Mouse (Mus musculus): ENCODE data around the gene Gm21974.

DNA sequence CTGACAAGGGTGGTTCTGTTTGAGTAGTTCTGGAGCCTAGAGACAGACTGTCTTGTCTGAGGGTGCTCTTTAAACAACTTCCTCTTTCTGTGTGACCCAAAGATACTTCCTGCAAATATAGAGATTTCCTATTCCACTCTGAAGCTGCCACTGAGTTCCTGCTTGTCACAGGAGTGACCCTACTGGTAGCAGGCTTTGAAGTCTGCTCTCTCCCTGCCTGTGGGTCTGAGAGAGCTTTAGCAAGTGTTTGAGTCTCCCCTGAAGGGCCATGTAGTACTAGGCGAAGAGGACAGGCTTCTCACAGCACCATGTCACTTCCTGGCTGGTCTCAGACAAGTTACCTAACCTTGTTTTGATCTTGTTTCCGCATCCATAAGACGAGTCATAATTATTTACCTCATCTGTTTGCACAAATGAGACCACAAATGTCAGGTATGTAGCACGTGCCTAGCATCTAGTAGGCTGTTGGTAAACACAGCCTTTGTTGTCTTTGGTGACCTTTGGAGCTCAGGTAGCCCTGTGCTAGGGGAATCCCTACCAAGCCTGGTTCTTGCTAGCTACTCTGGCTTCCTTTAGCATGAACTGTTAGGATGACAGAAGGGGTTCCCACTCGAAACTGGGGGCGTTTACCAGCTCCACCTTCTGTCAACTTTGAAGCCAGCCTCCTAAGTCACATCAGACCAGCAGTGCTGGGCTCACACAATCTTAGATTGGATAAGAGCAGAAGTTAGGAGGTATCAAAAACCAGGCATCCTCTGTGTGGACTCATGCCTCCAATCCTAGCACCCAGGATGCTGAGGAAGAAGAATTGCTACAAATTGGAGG, 27.4 kb upstream of the Gm21974 start:
- TF ChIP-seq RCOR1 (IDR thresholded peaks at IDR 0.05; ENCODE audit: low read depth, low read length) (no peak), CTCF (IDR thresholded peaks at IDR 0.05 in 2 of 3, conservative IDR thresholded peaks at IDR 0.05 in 1 of 3; ENCODE audit: control insufficient read depth in 1 of 3, insufficient read depth in 1 of 3, low read depth in 2 of 3, low read length in 3 of 3, poor library complexity in 1 of 3, severe bottlenecking in 1 of 3) (no peak), E2F4 (IDR thresholded peaks at IDR 0.05; ENCODE audit: borderline replicate concordance, low read depth, low read length) (no peak), MAFK (IDR thresholded peaks at IDR 0.05; ENCODE audit: borderline replicate concordance, low read depth, low read length) (no peak), ZNF384 (IDR thresholded peaks at IDR 0.05; ENCODE audit: low read depth, low read length) (no peak), POLR2A (IDR thresholded peaks at IDR 0.05; ENCODE audit: control insufficient read depth in 1 of 2, insufficient read depth in 1 of 2, low read depth in 1 of 2, low read length in 2 of 2, poor library complexity in 1 of 2) (no peak)

Data from MEL (cell line).